11 mouse cellular contexts compared by ENCODE assay signal in the genomic region with DNA sequence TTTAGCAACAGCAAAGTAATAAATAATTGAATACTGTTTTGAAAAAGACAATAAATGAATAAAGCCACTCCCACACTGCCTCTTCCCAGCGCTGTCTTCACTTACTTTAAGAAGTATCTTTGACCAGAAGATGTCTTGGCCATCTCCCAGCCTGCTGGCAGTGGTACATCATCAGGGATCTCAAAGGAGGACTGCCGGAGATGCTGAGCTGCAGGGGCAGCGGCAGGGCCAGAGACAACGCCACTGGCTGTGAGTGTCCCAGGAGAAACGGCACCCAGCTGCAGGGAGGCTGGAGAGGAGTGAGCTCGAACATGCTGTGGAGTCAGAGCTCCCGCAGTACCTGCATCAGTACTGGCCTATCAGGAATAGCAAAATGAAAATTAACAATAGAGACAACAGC. TPM values are rescaled to one million over a fixed set of nuclear protein-coding genes. Genes with fewer than 3 reads are reported as not detected.
DNase-seq lines count a peak whose midpoint lies in the region; ATAC-seq lines count a peak whose summit lies in the region.
"Had no signal": no experiment of that assay in that cellular context is flagged by ENCODE, and none has a peak within 500 bp of the region (broad histone marks: within the 10 kb centered on the region; RNA-seq: fewer than 3 reads in every experiment).

No protein-coding gene starts in this region.

- no peak overlapping the region for H3K27ac ChIP-seq in heart, embryonic 12.5 days (ENCODE audit: poor library complexity, severe bottlenecking)
- no peak overlapping the region; the same call in 1 of the 2 replicates for H3K27ac ChIP-seq in forebrain, embryonic 13.5 days
- H3K27ac ChIP-seq in hindbrain, embryonic 15.5 days (replicated peaks): no peak overlapping the region

- H3K4me2 ChIP-seq in heart, embryonic 12.5 days: peak overlapping the region; percentile 39
- peak overlapping the region; percentile 47 for H3K4me2 ChIP-seq in forebrain, embryonic 13.5 days
- H3K4me2 ChIP-seq in hindbrain, embryonic 15.5 days: peak overlapping the region; percentile 5

- H3K9ac ChIP-seq in heart, embryonic 12.5 days: peak overlapping the region; percentile 32; the same call in 1 of the 2 replicates
- no peak overlapping the region for H3K9ac ChIP-seq in forebrain, embryonic 13.5 days
- no peak overlapping the region for H3K9ac ChIP-seq in hindbrain, embryonic 15.5 days

- peak overlapping the region; percentile 11; the same call in 1 of the 2 replicates for H3K4me3 ChIP-seq in heart, embryonic 12.5 days
- H3K4me3 ChIP-seq in forebrain, embryonic 13.5 days: 0 out of 2 replicates have a peak overlapping the region, but pooled peaks have one; percentile 12
- no peak overlapping the region for H3K4me3 ChIP-seq in hindbrain, embryonic 15.5 days
- H3K4me3 ChIP-seq: megakaryocyte, embryonic 14.5 days had no signal

- DNase-seq in heart, adult 9 months (ENCODE audit: low spot score in 2 of 2): no peak
- DNase-seq in NIH3T3 (ENCODE audit: low read depth): peak; percentile 27
- DNase-seq in yolk sac, embryonic 10.5 days (ENCODE audit: low spot score): no peak
- no peak for DNase-seq in adrenal gland, adult 8-10 months
- DNase-seq in left cerebral cortex, postnatal 25 days (ENCODE audit: low spot score in 2 of 2): no peak
- DNase-seq: adrenal gland, postnatal 10 days had no signal

- H3K27me3 ChIP-seq in heart, embryonic 12.5 days (replicated peaks): no peaks in the 10 kb centered on the region
- H3K27me3 ChIP-seq in forebrain, embryonic 13.5 days: no peaks in the 10 kb centered on the region
- no peaks in the 10 kb centered on the region for H3K27me3 ChIP-seq in hindbrain, embryonic 15.5 days
- H3K27me3 ChIP-seq: CH12.LX had no signal

- H3K4me1 ChIP-seq in heart, embryonic 12.5 days (replicated peaks): peaks cover 29% of the 10 kb centered on the region
- H3K4me1 ChIP-seq in forebrain, embryonic 13.5 days: peaks cover 43% of the 10 kb centered on the region
- peaks cover 24% of the 10 kb centered on the region for H3K4me1 ChIP-seq in hindbrain, embryonic 15.5 days (replicated peaks)

- no peak for ATAC-seq in heart, embryonic 12.5 days (ENCODE audit: insufficient number of reproducible peaks, low FRiP score)
- no peak for ATAC-seq in forebrain, embryonic 13.5 days
- ATAC-seq in hindbrain, embryonic 15.5 days (ENCODE audit: low FRiP score, low read depth): no peak

- peaks cover 37% of the 10 kb centered on the region for H3K36me3 ChIP-seq in heart, embryonic 12.5 days
- 0 out of 2 replicates have a peak, but pooled peaks cover 8% of the 10 kb centered on the region for H3K36me3 ChIP-seq in forebrain, embryonic 13.5 days (ENCODE audit: poor library complexity, severe bottlenecking)
- H3K36me3 ChIP-seq in hindbrain, embryonic 15.5 days: no peaks in the 10 kb centered on the region

- WGBS in heart, embryonic 12.5 days: 50% methylated on average over 7 of the region's 7 CpGs
- WGBS in forebrain, embryonic 13.5 days: 51% methylated on average over 7 of the region's 7 CpGs
- WGBS in hindbrain, embryonic 15.5 days: 32% methylated on average over 7 of the region's 7 CpGs

- no peaks in the 10 kb centered on the region for H3K9me3 ChIP-seq in heart, embryonic 12.5 days (replicated peaks)
- H3K9me3 ChIP-seq in forebrain, embryonic 13.5 days (replicated peaks): no peaks in the 10 kb centered on the region
- no peaks in the 10 kb centered on the region for H3K9me3 ChIP-seq in hindbrain, embryonic 15.5 days

- intact Hi-C loops in left cerebral cortex, postnatal 25 days (cut with DNase I): loop anchor here (5.0 kb wide), 2 partner anchors 39 to 41 kb away; partner anchors contain the start of gene Cfap300

RNA-seq across cellular contexts. Expression of gene Yap1, which starts 3.0 kb away (rescaled TPM):
- polyA plus RNA-seq in heart, embryonic 12.5 days (2016; fragmentation: Nextera tagmentation; extraction: Ambion mirVana): 37.6 and 39.7 TPM in 2 replicates
- polyA plus RNA-seq in forebrain, embryonic 13.5 days (2015; fragmentation: Nextera tagmentation; extraction: Ambion mirVana): 13.8 and 15.6 TPM in 2 replicates
- 8.3 and 11.0 TPM in 2 replicates for polyA plus RNA-seq in hindbrain, embryonic 15.5 days (2015; fragmentation: Nextera tagmentation; extraction: Ambion mirVana)
- 10 to 100 TPM; 68.4 to 87.2 (median 83.9) TPM for total RNA-seq in adrenal gland, adult 8-10 months (2022)
- 10 to 100 TPM; 17.0 TPM for total RNA-seq in left cerebral cortex, postnatal 25 days (2021)
- total RNA-seq: CH12.LX had no signal

RNA-seq across cellular contexts. Expression of gene Cfap300, which starts 41.3 kb away (rescaled TPM):
- polyA plus RNA-seq in heart, embryonic 12.5 days (2016; fragmentation: Nextera tagmentation; extraction: Ambion mirVana): 7.4 TPM in 2 replicates
- polyA plus RNA-seq in forebrain, embryonic 13.5 days (2015; fragmentation: Nextera tagmentation; extraction: Ambion mirVana): 16.5 and 16.6 TPM in 2 replicates
- 16.0 and 16.7 TPM in 2 replicates for polyA plus RNA-seq in hindbrain, embryonic 15.5 days (2015; fragmentation: Nextera tagmentation; extraction: Ambion mirVana)
- total RNA-seq in adrenal gland, adult 8-10 months (2022): 1 to 10 TPM; 2.5 to 5.9 (median 3.8) TPM
- total RNA-seq in left cerebral cortex, postnatal 25 days (2021): 1 to 10 TPM; 8.4 to 9.9 TPM
